Mouse (Mus musculus) lung, postnatal 4 days (tissue): ENCODE results near the gene Defa32.
"Not testable (repeated sequence)": the region's sequence is repeated elsewhere in the genome, so short reads cannot be mapped to it uniquely, and the experiment has no call there.

Source experiments
- DNase-seq, 2 experiments: peaks; one replicate each; pipeline ENCODE4 v3.0.0; 2021

The Defa32 gene

GRCm38 (mm10) chr8:21528732-21529131, at the start of gene Defa32:
Defa32 (plus strand) TSS chr8:21529032.
- DNase-seq: not testable (repeated sequence)

- DNase-seq: not testable (repeated sequence)
Measured at GRCm38 (mm10) chr8:21508958-21509357, 19.9 kb upstream of the Defa32 start, which contains the start of gene Defa20. Defa20 (plus strand) TSS chr8:21509258.

- not testable (repeated sequence) for DNase-seq
Measured at GRCm38 (mm10) chr8:21565086-21565485, 36.3 kb downstream of the Defa32 start, which contains the start of gene Defa37. Defa37 (plus strand) TSS chr8:21565386.
